Mouse (Mus musculus) granulocyte monocyte progenitor cell, adult 5-6 weeks (primary cell): ENCODE data around the gene Slc7a7. TPM values are rescaled to one million over a fixed set of nuclear protein-coding genes. Genes with fewer than 3 reads are reported as not detected.

ENCODE experiments used
- ATAC-seq: replicated peaks from 2 replicates; pipeline ENCODE4 v1.8.0; 2016; ENCODE audit warnings: mild to moderate bottlenecking, moderate TSS enrichment, inconsistent platforms; ENCODE audit not compliant: poor library complexity, severe bottlenecking
- total RNA-seq, 2 experiments: library from RNA; stranded (forward) in 1 of 2; stranded (reverse) in 1 of 2; fragments of 200-712, 200-1000 nt in 1 of 2; fragments of >200 nt in 1 of 2; fragmentation: Nextera tagmentation in 1 of 2; gene quantifications; 2 replicates each; pipeline ENCODE4 v1.2.3; 2014 to 2017

Gene Slc7a7
- total RNA-seq (2014; fragmentation: Nextera tagmentation) (10.3 and 10.7 TPM in 2 replicates), total RNA-seq (2017) (3.0 and 3.1 TPM in 2 replicates)

DNA sequence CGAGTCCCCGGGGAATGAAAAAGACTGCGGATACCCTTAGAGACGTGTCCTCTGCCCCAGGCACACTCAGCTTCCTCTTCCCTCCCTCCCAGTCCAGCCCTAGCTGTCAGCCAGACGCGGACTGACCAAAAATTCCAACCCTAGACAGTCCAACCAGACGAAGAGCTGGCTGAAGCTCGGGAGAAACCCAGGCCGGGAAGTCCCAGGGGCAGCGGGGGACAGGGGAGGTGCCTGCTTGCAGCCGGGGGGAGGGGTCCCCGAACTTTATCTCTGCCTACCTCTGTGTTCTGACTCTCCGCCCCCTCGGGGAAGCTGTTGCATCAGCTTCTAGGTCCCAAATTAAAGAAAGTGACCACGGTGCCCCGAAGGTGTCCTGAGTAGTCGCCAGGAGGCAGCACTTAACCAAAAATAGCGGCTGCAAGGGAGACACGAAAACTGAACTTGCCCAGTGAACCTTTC lies at the start of gene Slc7a7:
TSS of gene Slc7a7 (minus strand) at position 158 of the 459 bp plus-strand sequence.
- ATAC-seq: peak; percentile 67

DNA sequence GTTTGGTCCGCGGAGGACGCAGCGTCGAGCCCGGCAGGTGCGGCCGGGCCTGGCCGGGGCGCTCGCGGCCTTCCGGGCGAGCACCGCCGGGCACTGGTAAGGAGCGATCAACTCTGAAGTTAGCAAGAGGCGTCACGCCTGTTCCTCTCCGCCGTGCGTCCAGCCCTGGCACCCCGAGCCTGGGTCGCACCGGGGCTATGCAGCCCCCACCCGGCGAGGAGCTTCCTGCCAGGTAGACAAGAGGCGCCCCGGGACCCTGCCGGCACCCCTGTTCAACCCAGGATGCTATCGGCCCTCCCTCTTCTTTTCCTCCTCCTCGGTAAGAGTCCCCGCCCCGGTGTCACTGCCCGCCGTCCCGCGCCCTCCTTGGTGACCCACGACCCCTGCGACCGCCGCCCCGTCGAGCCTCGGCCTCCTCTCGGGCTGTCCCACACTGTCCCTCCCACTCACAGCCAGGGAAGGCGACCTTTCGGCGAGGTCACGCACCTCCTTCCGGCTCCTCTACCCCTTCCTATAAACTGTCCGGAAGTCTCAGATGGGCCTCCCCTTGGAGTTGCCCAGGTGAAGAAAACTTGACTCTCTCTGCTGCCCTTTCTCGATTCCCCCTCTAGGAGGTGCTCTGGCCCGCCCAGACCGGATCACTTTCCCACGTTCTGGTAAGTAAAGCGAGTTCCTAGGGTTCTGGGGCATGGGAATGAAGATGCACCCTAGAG lies 46.9 kb upstream of the Slc7a7 start:
- ATAC-seq: peak; percentile 72

DNA sequence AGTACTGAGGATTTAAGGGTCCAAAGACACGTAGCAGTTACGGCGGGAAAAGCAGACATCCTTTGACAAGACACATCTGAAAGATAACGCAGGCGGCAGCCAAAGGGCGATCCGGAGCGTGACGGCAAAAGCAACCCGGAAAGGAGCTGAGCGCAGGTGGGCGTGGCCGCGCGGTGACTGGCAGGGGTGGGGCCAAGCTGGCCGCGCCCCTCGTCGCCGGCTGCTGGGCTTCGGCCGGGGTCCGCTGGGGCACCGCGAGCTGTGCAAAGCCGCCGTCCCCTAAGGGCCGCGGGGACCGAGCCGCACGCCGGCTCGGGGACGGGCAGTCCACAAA lies 46.3 kb upstream of the Slc7a7 start, which contains the start of gene Lrp10:
TSS of gene Lrp10 (plus strand) at position 179 of the 334 bp plus-strand sequence.
- peak; percentile 84 for ATAC-seq

DNA sequence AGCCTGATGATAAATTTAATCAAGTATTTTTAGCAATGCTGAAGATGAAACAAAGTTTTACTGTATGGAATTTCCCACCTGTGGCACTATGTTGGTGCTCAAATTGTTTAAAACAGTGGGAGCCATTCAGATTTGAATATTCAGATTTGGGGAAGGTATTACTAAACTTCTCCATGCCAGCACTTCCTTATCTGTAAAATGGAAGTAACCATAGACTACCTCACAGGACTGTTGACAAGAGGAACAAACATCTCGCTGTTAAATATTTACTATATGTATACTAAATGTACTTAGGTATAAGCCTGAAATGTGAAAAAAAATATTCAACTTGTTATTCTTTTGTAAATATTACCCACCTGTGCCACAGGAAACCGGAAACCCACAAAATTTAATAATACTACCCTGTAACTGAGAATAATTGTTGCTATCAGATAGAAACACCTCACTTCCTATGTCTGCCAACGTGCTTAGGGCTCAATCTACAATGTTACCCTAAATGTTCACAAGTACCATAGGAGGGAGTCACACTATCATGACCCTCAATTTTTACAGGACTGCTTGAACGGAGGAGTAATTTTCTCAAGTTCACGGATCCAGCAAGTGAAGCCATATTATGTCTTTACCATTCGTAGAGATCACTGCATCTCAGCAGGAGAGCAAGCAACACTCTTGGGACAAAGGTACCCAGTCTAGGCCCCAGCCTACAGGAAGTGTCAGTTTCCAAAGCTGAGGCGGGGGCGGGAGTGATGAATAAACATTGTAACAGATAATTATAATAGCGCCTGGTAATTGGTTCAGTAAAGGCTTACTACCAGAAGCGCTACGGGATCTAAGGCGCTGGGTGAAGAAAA lies 45.8 kb upstream of the Slc7a7 start:
- peak; percentile 40 for ATAC-seq

- no peak for ATAC-seq
These were observed 44.6 kb upstream of the Slc7a7 start for GRCm38 (mm10) chr14:54462146-54462545.

DNA sequence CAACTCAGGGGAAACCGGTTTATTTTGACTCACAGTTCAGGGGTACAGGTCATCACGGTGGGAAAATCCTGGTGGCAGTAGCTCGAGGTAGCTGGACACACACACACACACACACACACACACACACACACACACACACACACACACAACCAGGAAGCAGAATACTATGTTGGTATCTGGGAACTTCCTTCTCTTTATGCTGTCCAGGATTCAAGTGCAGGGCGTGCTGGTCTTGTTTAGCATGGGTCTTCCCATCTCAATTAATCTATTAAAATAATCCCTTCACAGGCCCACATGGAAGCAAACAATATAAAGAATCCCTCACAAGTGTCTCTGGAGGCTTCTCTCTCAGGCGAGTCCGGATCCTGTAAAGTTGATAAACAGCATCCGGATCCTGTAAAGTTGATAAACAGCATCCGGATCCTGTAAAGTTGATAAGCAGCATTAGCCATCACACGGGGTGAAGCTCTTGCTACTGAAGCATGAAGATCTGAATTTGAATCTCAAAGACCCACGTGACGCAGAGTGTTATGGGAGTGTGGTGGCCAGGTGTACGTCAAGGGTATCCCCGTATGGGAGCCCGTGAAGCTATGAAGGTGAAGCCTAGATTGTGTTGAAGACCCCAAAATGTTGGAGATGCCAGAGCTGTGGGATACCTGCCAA lies 40.5 kb upstream of the Slc7a7 start:
- no peak for ATAC-seq

DNA sequence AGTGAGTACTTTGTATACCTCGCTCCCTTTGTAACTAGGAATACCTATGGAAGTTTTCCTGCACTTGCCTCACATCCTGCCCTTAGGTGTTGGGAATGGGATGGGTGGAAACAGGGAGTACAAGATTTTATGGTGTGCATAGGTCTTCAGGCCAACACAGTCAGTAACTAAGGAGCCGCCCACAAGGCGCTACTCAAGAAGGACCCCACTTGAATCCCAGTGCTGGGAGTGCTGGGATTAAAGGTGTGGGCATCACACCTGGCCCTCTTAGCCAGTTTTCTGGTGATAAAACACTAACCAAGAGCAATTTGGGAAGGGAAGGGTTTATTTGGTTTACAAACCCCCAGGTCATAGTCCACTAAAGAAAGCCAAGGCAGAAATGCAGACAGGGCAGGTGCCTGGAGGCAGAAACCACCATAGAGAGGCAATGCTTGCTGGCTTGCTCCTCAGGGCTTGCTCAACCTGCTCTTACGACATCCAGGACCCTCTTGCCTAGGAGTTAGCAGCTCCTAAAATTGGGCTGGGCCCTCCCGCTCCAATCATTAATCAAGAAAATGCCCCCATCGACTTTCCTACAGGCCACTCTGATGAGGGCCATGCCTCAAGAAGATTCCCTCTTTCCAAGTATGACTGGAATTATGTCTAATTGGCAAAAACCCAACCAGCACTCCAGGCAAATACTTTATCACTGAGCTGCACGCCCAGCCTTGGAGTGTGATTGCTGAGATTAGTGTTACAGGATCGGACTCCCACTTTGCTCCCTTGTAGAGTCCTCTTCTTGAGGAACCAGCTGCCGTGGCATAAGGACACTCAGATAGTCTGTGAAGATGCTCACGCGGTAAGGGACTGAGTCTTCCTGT lies 37.3 kb upstream of the Slc7a7 start:
- peak; percentile 73 for ATAC-seq

- ATAC-seq: no peak
These were observed 36.0 kb upstream of the Slc7a7 start for GRCm38 (mm10) chr14:54453566-54453965.

- no peak for ATAC-seq
These were observed 27.9 kb upstream of the Slc7a7 start for GRCm38 (mm10) chr14:54445476-54445875.

GRCm38 (mm10) chr14:54443712-54444618 lies 26.4 kb upstream of the Slc7a7 start:
- no peak for ATAC-seq

- no peak for ATAC-seq
These were observed 25.6 kb upstream of the Slc7a7 start for GRCm38 (mm10) chr14:54443196-54443595.

DNA sequence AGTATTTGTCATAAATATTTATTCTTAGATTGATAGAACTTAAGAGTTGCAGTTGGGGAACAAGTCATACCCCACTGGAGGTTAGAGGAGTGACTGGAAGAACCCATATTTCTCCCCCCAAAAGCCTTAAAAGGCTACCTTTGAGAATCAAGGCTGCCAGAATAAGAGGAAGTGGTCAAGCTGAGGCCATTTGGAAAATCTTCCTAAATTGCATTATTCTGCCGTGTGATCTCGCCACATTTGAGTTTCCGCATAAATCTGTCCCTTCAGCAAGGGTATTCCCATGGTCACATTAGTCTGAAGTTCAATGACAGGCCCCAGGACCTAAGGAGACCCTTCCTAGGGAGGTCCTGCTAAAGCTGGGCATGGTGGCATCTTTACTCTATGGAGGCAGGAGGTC lies 25.0 kb upstream of the Slc7a7 start:
- ATAC-seq: peak; percentile 74

DNA sequence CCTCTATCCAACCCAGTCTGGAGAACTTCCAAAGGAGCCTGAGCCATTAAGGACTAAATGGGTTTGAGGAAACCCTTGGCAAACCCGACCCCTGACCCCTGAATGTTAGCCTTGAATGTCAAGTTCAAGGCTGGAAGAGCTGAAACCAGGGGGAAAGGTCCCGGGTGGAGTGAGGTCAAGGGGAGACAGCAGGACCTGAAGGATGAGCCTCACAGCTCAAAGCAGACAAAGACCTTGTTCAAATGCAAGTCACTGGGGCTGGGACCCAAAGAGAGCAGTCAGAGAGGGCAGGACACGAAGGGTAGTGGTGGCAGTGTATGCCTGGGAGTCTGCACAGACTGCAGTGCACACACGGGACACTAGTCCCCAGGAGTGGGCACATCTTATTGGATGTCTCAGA lies 23.8 kb upstream of the Slc7a7 start:
- ATAC-seq: no peak

GRCm38 (mm10) chr14:54440538-54440937 lies 23.0 kb upstream of the Slc7a7 start:
- ATAC-seq: no peak

GRCm38 (mm10) chr14:54439610-54440009 lies 22.0 kb upstream of the Slc7a7 start:
- no peak for ATAC-seq

- ATAC-seq: no peak
These were observed 21.6 kb upstream of the Slc7a7 start for GRCm38 (mm10) chr14:54439155-54439554.

- ATAC-seq: no peak
These were observed 17.8 kb upstream of the Slc7a7 start for GRCm38 (mm10) chr14:54435194-54435918.

DNA sequence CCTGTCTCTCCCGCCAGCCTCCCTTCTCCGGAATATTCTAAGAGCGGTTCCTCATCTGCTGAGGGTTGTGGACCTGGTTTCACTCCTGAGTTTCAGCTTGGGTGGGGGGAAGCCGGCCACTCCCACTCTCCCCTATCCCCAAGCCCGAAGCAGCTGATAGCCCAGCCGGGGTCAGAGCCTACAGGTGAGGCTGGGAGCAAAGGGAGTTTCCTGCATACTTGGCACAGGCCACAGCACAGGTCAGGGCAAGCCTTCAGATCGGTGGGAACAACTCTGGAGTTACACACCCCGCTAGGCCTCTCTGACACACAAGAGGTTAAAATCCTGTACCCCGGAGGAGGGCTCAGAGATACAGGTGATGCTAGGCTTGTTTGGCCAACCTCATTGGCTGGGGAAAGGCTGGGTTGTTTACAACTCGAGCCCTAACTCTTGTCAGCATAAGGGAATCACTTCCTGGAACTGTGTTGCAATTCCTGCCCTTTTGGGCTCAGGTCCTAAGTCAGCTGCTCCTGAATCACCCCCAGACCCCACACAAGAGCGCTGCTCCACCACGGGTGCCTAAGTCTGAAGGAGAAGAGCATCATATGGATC lies 16.5 kb upstream of the Slc7a7 start:
- peak; percentile 18 for ATAC-seq
